Mouse (Mus musculus) MEL (cell line): ENCODE measurements at regions not wholly inside any gene's neighbourhood (a gene's known extent, or its start where the extent isn't known, plus 50 kb on each side); places are given as distances from the start of the nearest gene placed in this dataset.

ENCODE experiments used
- CHD1 ChIP-seq: IDR thresholded peaks from 2 replicates; pipeline ENCODE4 v1.6.1; 2012; ENCODE audit warnings: low read depth, mild to moderate bottlenecking, inconsistent platforms, low read length, improper control_type of control experiment
- CTCF ChIP-seq, 3 experiments: IDR thresholded peaks in 2 of 3; conservative IDR thresholded peaks in 1 of 3; 2 replicates each; pipeline ENCODE4 v1.5.1; 2011 to 2012; ENCODE audit warnings: low read length in 3 of 3, low read depth in 2 of 3, mild to moderate bottlenecking in 2 of 3, improper control_type of control experiment in 1 of 3, inconsistent platforms in 1 of 3, mixed read lengths in 1 of 3, moderate library complexity in 1 of 3; ENCODE audit not compliant: control insufficient read depth in 1 of 3, insufficient read depth in 1 of 3, poor library complexity in 1 of 3, severe bottlenecking in 1 of 3
- E2F4 ChIP-seq: IDR thresholded peaks from 2 replicates; pipeline ENCODE4 v1.6.1; 2011; ENCODE audit warnings: low read depth, low read length, improper control_type of control experiment, borderline replicate concordance
- ELF1 ChIP-seq: IDR thresholded peaks from 2 replicates; pipeline ENCODE4 v1.6.1; 2014; ENCODE audit warnings: low read depth, mild to moderate bottlenecking, inconsistent platforms, low read length, improper control_type of control experiment, moderate library complexity
- HCFC1 ChIP-seq: IDR thresholded peaks from 2 replicates; pipeline ENCODE4 v1.6.1; 2012; ENCODE audit warnings: low read depth, mild to moderate bottlenecking, inconsistent platforms, low read length, improper control_type of control experiment, moderate library complexity
- JUND ChIP-seq: IDR thresholded peaks from 2 replicates; pipeline ENCODE4 v1.6.1; 2011; ENCODE audit warnings: low read depth, mild to moderate bottlenecking, improper control_type of control experiment, low read length
- POLR2A ChIP-seq, 2 experiments: IDR thresholded peaks; 2 replicates each; pipeline ENCODE4 v1.6.1; 2011 to 2012; ENCODE audit warnings: low read length in 2 of 2, mild to moderate bottlenecking in 2 of 2, control low read depth in 1 of 2, improper control_type of control experiment in 1 of 2, low read depth in 1 of 2, moderate library complexity in 1 of 2; ENCODE audit not compliant: control insufficient read depth in 1 of 2, insufficient read depth in 1 of 2, poor library complexity in 1 of 2
- POLR2AphosphoS2 ChIP-seq: IDR thresholded peaks from 2 replicates; pipeline ENCODE4 v1.6.1; 2011; ENCODE audit warnings: low read length, improper control_type of control experiment
- SIN3A ChIP-seq: IDR thresholded peaks from 2 replicates; pipeline ENCODE4 v1.6.1; 2012; ENCODE audit warnings: low read length, improper control_type of control experiment, inconsistent platforms
- ZC3H11A ChIP-seq: IDR thresholded peaks from 2 replicates; pipeline ENCODE4 v1.6.1; 2012; ENCODE audit warnings: low read depth, mild to moderate bottlenecking, inconsistent platforms, low read length, improper control_type of control experiment

- TF ChIP-seq ZC3H11A (no peak), HCFC1 (no peak), CTCF (IDR thresholded peaks at IDR 0.05 in 2 of 3, conservative IDR thresholded peaks at IDR 0.05 in 1 of 3; ENCODE audit: control insufficient read depth in 1 of 3, insufficient read depth in 1 of 3, low read depth in 2 of 3, low read length in 3 of 3, poor library complexity in 1 of 3, severe bottlenecking in 1 of 3) (no peak), POLR2A (IDR thresholded peaks at IDR 0.05; ENCODE audit: control insufficient read depth in 1 of 2, insufficient read depth in 1 of 2, low read depth in 1 of 2, low read length in 2 of 2, poor library complexity in 1 of 2) (no peak), E2F4 (no peak), JUND (no peak), POLR2AphosphoS2 (no peak), CHD1 (no peak), ELF1 (no peak), SIN3A (no peak)
Observed at GRCm38 (mm10) chr3:38699206-38699605, 187.5 kb upstream of the Fat4 start.
